Mouse (Mus musculus) heart, postnatal 0 days (tissue): ENCODE measurements around the gene Sirt3.

Experiments used
- CTCF ChIP-seq: IDR thresholded peaks from 2 replicates; pipeline ENCODE4 v1.5.1; 2016; ENCODE audit warnings: antibody characterized with exemption, control low read depth, low read depth
- EP300 ChIP-seq: IDR thresholded peaks from 2 replicates; pipeline ENCODE4 v1.6.1; 2016; ENCODE audit warnings: antibody characterized with exemption, low read depth

GRCm38 (mm10) chr7:140846676-140847075, 35.4 kb downstream of the Sirt3 start:
- TF ChIP-seq EP300 = no peak
- TF ChIP-seq CTCF = no peak
